In the genomic region with DNA sequence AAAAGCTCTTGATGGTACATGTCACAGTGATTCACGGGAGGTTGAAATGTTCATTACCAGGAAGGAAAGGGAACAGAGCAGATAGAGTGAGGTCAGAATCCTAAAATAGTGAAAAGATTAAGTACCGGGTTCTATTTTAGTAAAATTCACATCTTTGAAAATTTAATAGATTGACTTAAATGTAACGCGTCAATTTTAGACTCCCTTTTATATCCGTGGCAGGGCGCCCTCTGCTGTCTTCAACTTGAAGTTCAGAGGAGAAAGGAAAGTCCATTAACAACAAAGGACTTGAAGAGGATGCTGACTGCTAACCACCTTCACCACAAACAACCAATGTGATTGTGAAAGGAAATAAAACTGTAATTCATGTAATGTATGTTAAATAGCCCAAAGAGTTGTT, we compare ENCODE assay signal across 9 mouse cellular contexts. TPM values are rescaled to one million over a fixed set of nuclear protein-coding genes. Genes with fewer than 3 reads are reported as not detected.
A peak's percentile ranks its signal among the peaks of the same experiment; 100 is the strongest.
DNase-seq lines count a peak whose midpoint lies in the region; ATAC-seq and TF ChIP-seq lines count a peak whose summit lies in the region.
"Had no signal": no experiment of that assay in that cellular context is flagged by ENCODE, and none has a peak within 500 bp of the region (broad histone marks: within the 10 kb centered on the region; RNA-seq: fewer than 3 reads in every experiment).

No protein-coding gene starts in this region.

- H3K27ac ChIP-seq in kidney, postnatal 0 days, result no peak overlapping the region
- H3K27ac ChIP-seq in liver, embryonic 13.5 days, result no peak overlapping the region
- H3K27ac ChIP-seq: limb, embryonic 15.5 days had no signal

- no peaks in the 10 kb centered on the region for H3K9me3 ChIP-seq in kidney, postnatal 0 days (replicated peaks; ENCODE audit: low read length)
- H3K9me3 ChIP-seq in liver, embryonic 13.5 days (replicated peaks), result no peaks in the 10 kb centered on the region
- H3K9me3 ChIP-seq: limb, embryonic 15.5 days had no signal

- WGBS in kidney, postnatal 0 days, result 14% methylated on average over 6 of the region's 6 CpGs
- 12% methylated on average over 6 of the region's 6 CpGs for WGBS in liver, embryonic 13.5 days (ENCODE audit: insufficient replicate concordance)

- no peaks in the 10 kb centered on the region for H3K27me3 ChIP-seq in kidney, postnatal 0 days (ENCODE audit: insufficient read depth, low read length)
- H3K27me3 ChIP-seq in liver, embryonic 13.5 days, result peaks cover 2% of the 10 kb centered on the region; the same call in 1 of the 2 replicates
- H3K27me3 ChIP-seq: limb, embryonic 15.5 days had no signal

- H3K4me1 ChIP-seq in kidney, postnatal 0 days (replicated peaks; ENCODE audit: insufficient read depth, low read length), result peaks cover 13% of the 10 kb centered on the region
- peaks cover 20% of the 10 kb centered on the region for H3K4me1 ChIP-seq in liver, embryonic 13.5 days (replicated peaks)

- no peak overlapping the region for H3K4me2 ChIP-seq in kidney, postnatal 0 days (ENCODE audit: low read length)
- 0 out of 2 replicates have a peak overlapping the region, but pooled peaks have one; percentile 30 for H3K4me2 ChIP-seq in liver, embryonic 13.5 days
- H3K4me2 ChIP-seq: limb, embryonic 15.5 days had no signal

- peak; percentile 67 for DNase-seq in Muller cell, postnatal 12 days (ENCODE audit: inconsistent ontology term)
- DNase-seq in cerebellum, postnatal 14 days, result peak; percentile 88 to 90
- DNase-seq in gastrocnemius, postnatal 10 days, result peak; percentile 70
- DNase-seq in kidney, postnatal 0 days (ENCODE audit: low spot score), result peak; percentile 86
- peak; percentile 32 for DNase-seq in liver, embryonic 13.5 days
- peak; percentile 72 for DNase-seq in neural tube, embryonic 10.5 days (ENCODE audit: extremely low spot score, low spot score)
- DNase-seq in yolk sac, embryonic 10.5 days (ENCODE audit: low spot score), result peak; percentile 72

- H3K9ac ChIP-seq in kidney, postnatal 0 days (ENCODE audit: low read depth, low read length), result no peak overlapping the region
- no peak overlapping the region for H3K9ac ChIP-seq in liver, embryonic 13.5 days
- H3K9ac ChIP-seq: limb, embryonic 15.5 days had no signal

- no peak overlapping the region for H3K4me3 ChIP-seq in kidney, postnatal 0 days (replicated peaks; ENCODE audit: low read depth, low read length)
- no peak overlapping the region for H3K4me3 ChIP-seq in liver, embryonic 13.5 days (replicated peaks)
- H3K4me3 ChIP-seq: limb, embryonic 15.5 days had no signal

- ATAC-seq in CD4-positive, CD25-positive, alpha-beta regulatory T cell, adult 4 months, result peak; percentile 76
- no peak for ATAC-seq in kidney, postnatal 0 days (replicated peaks; ENCODE audit: low FRiP score, low read depth)
- peak; percentile 42; the same call in 1 of the 2 replicates for ATAC-seq in liver, embryonic 13.5 days (ENCODE audit: low read depth)

- peak; percentile 75 for TF ChIP-seq CTCF in kidney, postnatal 0 days (IDR thresholded peaks at IDR 0.05; ENCODE audit: low read depth)

- no peaks in the 10 kb centered on the region for H3K36me3 ChIP-seq in kidney, postnatal 0 days (ENCODE audit: insufficient read depth, low read length)
- no peaks in the 10 kb centered on the region for H3K36me3 ChIP-seq in liver, embryonic 13.5 days
- H3K36me3 ChIP-seq: limb, embryonic 15.5 days had no signal

RNA-seq across cellular contexts. Expression of a gene that starts 3.1 kb away (rescaled TPM):
- polyA plus RNA-seq in CD4-positive, CD25-positive, alpha-beta regulatory T cell, adult 4 months (2017; shearing (Covaris generic)), result 10 to 100 TPM; 28.0 to 40.9 TPM
- total RNA-seq in gastrocnemius, postnatal 10 days (2021), result 10 to 100 TPM; 10.7 to 13.3 TPM
- 21.2 and 25.3 TPM in 2 replicates for polyA plus RNA-seq in kidney, postnatal 0 days (2015; fragmentation: Nextera tagmentation; extraction: Ambion mirVana)
- polyA plus RNA-seq in liver, embryonic 13.5 days (2015; fragmentation: Nextera tagmentation; extraction: Ambion mirVana), result 27.6 and 29.0 TPM in 2 replicates

Comparison
In these comparisons a context has a peak if more than half of its experiments do, and no peak if none do; other contexts are left out.
1. DNase-seq: peak in every context shown above with its lines; median percentile 89 in cerebellum, postnatal 14 days; 86 in kidney, postnatal 0 days; 72 in neural tube, embryonic 10.5 days; 72 in yolk sac, embryonic 10.5 days; 70 in gastrocnemius, postnatal 10 days; 67 in Muller cell, postnatal 12 days; 32 in liver, embryonic 13.5 days.